Mouse (Mus musculus): ENCODE results near the gene Rph3al. TPM values are rescaled to one million over a fixed set of nuclear protein-coding genes. Genes with fewer than 3 reads are reported as not detected.

Rph3al gene
- polyA plus RNA-seq, 1 experiment from 2014 or later, result 14.5 TPM

DNA sequence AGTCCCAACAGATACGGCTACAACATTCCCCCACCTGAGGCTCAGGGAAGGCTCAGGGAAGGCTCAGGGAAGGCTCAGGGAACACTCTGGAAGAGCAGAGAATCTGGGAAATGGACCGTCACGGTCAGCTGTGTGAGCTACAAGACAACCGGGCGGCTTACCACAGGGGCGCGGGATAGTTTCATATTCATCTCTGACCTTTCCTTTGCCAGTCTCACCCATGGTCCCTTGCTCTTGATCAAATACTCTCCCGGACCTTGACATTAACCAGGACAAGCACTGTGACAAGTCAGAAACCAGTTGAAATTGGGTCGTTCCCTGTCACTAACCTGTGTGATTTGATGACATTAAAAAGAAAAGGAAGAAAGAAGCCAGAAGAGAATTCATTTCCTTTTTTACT lies 16.7 kb upstream of the Rph3al start:
- Histone ChIP-seq H3K9ac (ENCODE audit: low read depth, low read length) (no peak overlapping the region), H3K36me3 (ENCODE audit: insufficient read depth, low read length) (no peaks in the 10 kb centered on the region), H3K4me2 (ENCODE audit: low read length) (no peak overlapping the region), H3K4me3 (replicated peaks; ENCODE audit: low read depth, low read length) (no peak overlapping the region), H3K4me1 (replicated peaks; ENCODE audit: insufficient read depth, low read length) (0 out of 2 replicates have a peak, but pooled peaks cover 6% of the 10 kb centered on the region), H3K27ac (no peak overlapping the region), H3K27me3 (ENCODE audit: insufficient read depth, low read length) (no peaks in the 10 kb centered on the region), H3K9me3 (replicated peaks; ENCODE audit: low read length) (no peaks in the 10 kb centered on the region)
- 90% methylated on average over 9 of the region's 9 CpGs for whole genome bisulfite sequencing
- no peak for ATAC-seq (replicated peaks; ENCODE audit: low FRiP score, low read depth)
- no peak for TF ChIP-seq CTCF (IDR thresholded peaks at IDR 0.05; ENCODE audit: low read depth)
- no peak for DNase-seq (ENCODE audit: low spot score)

DNA sequence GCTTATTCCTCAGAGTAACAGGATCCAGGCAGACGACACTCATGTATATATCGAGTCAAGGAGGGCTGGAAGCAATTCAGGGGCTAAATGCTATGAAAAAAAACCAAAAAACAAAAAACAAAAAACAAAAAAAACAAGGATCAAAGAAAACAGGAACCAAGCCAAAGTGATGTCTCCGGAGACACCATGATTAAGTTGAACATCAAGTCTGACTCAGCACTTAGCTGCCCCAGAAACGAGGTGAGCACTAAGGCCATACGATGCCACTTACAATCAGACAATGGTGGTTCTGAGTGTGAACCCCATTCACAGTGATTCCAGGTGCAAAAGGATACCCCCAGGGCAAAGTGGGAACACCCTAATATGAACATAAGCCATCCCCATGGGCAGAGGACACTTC lies 13.7 kb upstream of the Rph3al start:
- WGBS, result 69% methylated on average over 5 of the region's 5 CpGs
- H3K4me3 ChIP-seq (replicated peaks; ENCODE audit: low read depth, low read length), result no peak overlapping the region
- no peak overlapping the region for H3K9ac ChIP-seq (ENCODE audit: low read depth, low read length)
- no peaks in the 10 kb centered on the region for H3K27me3 ChIP-seq (ENCODE audit: insufficient read depth, low read length)
- H3K27ac ChIP-seq, result no peak overlapping the region
- H3K4me1 ChIP-seq (replicated peaks; ENCODE audit: insufficient read depth, low read length), result peaks cover 7% of the 10 kb centered on the region; the same call in 1 of the 2 replicates
- no peak for ATAC-seq (replicated peaks; ENCODE audit: low FRiP score, low read depth)
- no peaks in the 10 kb centered on the region for H3K36me3 ChIP-seq (ENCODE audit: insufficient read depth, low read length)
- no peak for TF ChIP-seq CTCF (IDR thresholded peaks at IDR 0.05; ENCODE audit: low read depth)
- DNase-seq (ENCODE audit: low spot score), result no peak
- H3K9me3 ChIP-seq (replicated peaks; ENCODE audit: low read length), result no peaks in the 10 kb centered on the region
- H3K4me2 ChIP-seq (ENCODE audit: low read length), result no peak overlapping the region

GRCm38 (mm10) chr11:75950459-75950858 lies 12.2 kb upstream of the Rph3al start:
- Histone ChIP-seq H3K9me3 (replicated peaks; ENCODE audit: low read length) (no peaks in the 10 kb centered on the region), H3K4me3 (replicated peaks; ENCODE audit: low read depth, low read length) (no peak overlapping the region), H3K27me3 (ENCODE audit: insufficient read depth, low read length) (no peaks in the 10 kb centered on the region), H3K9ac (ENCODE audit: low read depth, low read length) (no peak overlapping the region), H3K4me2 (ENCODE audit: low read length) (no peak overlapping the region), H3K27ac (no peak overlapping the region), H3K4me1 (replicated peaks; ENCODE audit: insufficient read depth, low read length) (peaks cover 3% of the 10 kb centered on the region; the same call in 1 of the 2 replicates), H3K36me3 (ENCODE audit: insufficient read depth, low read length) (no peaks in the 10 kb centered on the region)
- no peak for DNase-seq (ENCODE audit: low spot score)
- no peak for TF ChIP-seq CTCF (IDR thresholded peaks at IDR 0.05; ENCODE audit: low read depth)
- ATAC-seq (replicated peaks; ENCODE audit: low FRiP score, low read depth), result no peak
- 58% methylated on average over 3 of the region's 3 CpGs for WGBS

DNA sequence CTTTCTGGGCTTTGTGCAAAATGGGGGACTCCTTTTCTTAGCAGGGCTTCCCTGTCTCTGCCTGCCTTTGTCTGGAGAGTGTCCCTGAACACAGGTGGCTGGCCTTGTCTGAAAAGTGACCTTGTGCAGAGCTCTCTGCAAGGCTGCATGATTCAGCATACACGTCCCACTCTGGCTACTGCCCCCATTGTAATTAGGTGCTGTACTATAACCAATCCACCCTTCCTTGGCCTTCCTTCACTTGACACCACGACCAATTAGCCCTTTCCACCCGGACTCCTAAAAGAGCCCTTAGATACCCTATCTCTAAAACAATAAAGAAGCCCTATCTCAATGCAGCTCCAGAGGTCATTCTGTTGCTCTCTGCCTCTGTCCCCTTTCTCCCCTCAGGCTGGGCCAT lies 10.6 kb upstream of the Rph3al start:
- no peaks in the 10 kb centered on the region for H3K27me3 ChIP-seq (ENCODE audit: insufficient read depth, low read length)
- no peak overlapping the region for H3K9ac ChIP-seq (ENCODE audit: low read depth, low read length)
- H3K9me3 ChIP-seq (replicated peaks; ENCODE audit: low read length), result no peaks in the 10 kb centered on the region
- no peak for TF ChIP-seq CTCF (IDR thresholded peaks at IDR 0.05; ENCODE audit: low read depth)
- peaks cover 3% of the 10 kb centered on the region; the same call in 1 of the 2 replicates for H3K4me1 ChIP-seq (replicated peaks; ENCODE audit: insufficient read depth, low read length)
- DNase-seq (ENCODE audit: low spot score) (no peak), ATAC-seq (replicated peaks; ENCODE audit: low FRiP score, low read depth) (no peak)
- H3K27ac ChIP-seq, result no peak overlapping the region
- no peaks in the 10 kb centered on the region for H3K36me3 ChIP-seq (ENCODE audit: insufficient read depth, low read length)
- no peak overlapping the region for H3K4me3 ChIP-seq (replicated peaks; ENCODE audit: low read depth, low read length)
- H3K4me2 ChIP-seq (ENCODE audit: low read length), result no peak overlapping the region
- 22% methylated on average over 3 of the region's 3 CpGs for WGBS

DNA sequence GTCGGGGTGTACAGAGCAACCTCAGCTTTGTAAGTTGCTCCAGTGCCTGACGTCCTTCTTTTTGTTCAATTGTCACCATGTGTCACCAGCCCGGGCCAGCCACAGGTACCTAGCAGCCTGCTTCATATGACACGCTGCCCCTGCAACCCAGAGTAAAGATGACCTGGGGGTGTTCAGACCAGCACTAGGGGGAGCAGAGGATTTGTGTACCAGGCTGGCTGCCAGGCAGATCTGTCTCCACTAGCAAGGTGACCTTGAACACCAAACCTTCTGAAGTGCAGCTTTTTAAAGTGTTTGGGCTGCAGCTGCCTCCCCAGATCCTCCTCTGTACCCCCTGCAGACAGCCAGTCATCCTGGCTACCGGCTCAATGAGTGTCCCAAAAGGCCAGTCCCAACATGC lies 9.0 kb upstream of the Rph3al start:
- TF ChIP-seq CTCF (IDR thresholded peaks at IDR 0.05; ENCODE audit: low read depth), result 0 out of 2 replicates have a peak, but pooled peaks have one; percentile 23
- Histone ChIP-seq H3K4me2 (ENCODE audit: low read length) (no peak overlapping the region), H3K9ac (ENCODE audit: low read depth, low read length) (no peak overlapping the region), H3K27me3 (ENCODE audit: insufficient read depth, low read length) (no peaks in the 10 kb centered on the region), H3K27ac (peak overlapping the region; percentile 8; the same call in 1 of the 2 replicates), H3K4me3 (replicated peaks; ENCODE audit: low read depth, low read length) (no peak overlapping the region), H3K9me3 (replicated peaks; ENCODE audit: low read length) (no peaks in the 10 kb centered on the region), H3K36me3 (ENCODE audit: insufficient read depth, low read length) (no peaks in the 10 kb centered on the region), H3K4me1 (replicated peaks; ENCODE audit: insufficient read depth, low read length) (peaks cover 3% of the 10 kb centered on the region; the same call in 1 of the 2 replicates)
- no peak for DNase-seq (ENCODE audit: low spot score)
- 47% methylated on average over 5 of the region's 5 CpGs for WGBS
- no peak for ATAC-seq (replicated peaks; ENCODE audit: low FRiP score, low read depth)

DNA sequence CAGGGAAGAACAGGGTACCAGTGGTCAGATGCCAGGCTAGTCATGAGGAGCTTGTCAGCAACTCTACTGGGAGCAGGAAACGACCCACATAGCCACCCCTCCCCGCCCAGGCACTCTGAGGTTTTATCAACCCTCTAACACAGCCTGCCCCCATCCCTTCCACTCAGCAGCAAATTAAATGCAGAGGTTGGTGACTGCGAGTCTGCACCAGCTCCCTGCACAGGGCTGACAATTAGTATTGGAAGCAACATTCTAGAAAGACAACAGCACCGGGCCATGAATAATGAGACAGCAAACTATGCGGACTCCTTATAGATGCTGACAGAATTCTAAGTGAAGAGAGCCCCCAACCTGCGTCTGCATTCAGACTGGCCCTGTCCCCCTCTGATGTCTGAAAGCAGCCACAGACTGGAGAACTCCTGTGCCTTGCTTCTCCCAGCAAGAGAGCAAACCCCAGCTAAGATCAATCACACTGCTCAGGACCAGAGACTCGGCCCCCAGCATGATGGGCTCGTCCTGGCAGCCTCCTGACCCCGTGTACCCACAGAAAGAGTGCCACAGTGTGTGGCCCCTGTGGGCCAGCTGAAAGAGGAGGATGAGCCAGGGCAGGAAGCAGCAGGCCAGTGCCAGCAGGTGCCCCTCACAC lies 7.7 kb upstream of the Rph3al start:
- 40% methylated on average over 9 of the region's 9 CpGs for WGBS
- no peak overlapping the region for H3K4me3 ChIP-seq (replicated peaks; ENCODE audit: low read depth, low read length)
- H3K27ac ChIP-seq, result no peak overlapping the region
- no peaks in the 10 kb centered on the region for H3K36me3 ChIP-seq (ENCODE audit: insufficient read depth, low read length)
- no peaks in the 10 kb centered on the region for H3K27me3 ChIP-seq (ENCODE audit: insufficient read depth, low read length)
- H3K4me2 ChIP-seq (ENCODE audit: low read length), result no peak overlapping the region
- ATAC-seq (replicated peaks; ENCODE audit: low FRiP score, low read depth), result no peak
- no peak for DNase-seq (ENCODE audit: low spot score)
- peaks cover 3% of the 10 kb centered on the region; the same call in 1 of the 2 replicates for H3K4me1 ChIP-seq (replicated peaks; ENCODE audit: insufficient read depth, low read length)
- TF ChIP-seq CTCF (IDR thresholded peaks at IDR 0.05; ENCODE audit: low read depth), result no peak
- no peaks in the 10 kb centered on the region for H3K9me3 ChIP-seq (replicated peaks; ENCODE audit: low read length)
- no peak overlapping the region for H3K9ac ChIP-seq (ENCODE audit: low read depth, low read length)

Measured in kidney, postnatal 0 days (tissue).